Mouse (Mus musculus) R1 (cell line): ENCODE results near the gene Pam.
"Not testable (repeated sequence)": the region's sequence is repeated elsewhere in the genome, so short reads cannot be mapped to it uniquely, and the experiment has no call there.

Experiments
- DNase-seq: peaks from one replicate; pipeline ENCODE4 v3.0.0-alpha.2; 2018; ENCODE audit warnings: low read depth, low spot score

Gene Pam

DNA sequence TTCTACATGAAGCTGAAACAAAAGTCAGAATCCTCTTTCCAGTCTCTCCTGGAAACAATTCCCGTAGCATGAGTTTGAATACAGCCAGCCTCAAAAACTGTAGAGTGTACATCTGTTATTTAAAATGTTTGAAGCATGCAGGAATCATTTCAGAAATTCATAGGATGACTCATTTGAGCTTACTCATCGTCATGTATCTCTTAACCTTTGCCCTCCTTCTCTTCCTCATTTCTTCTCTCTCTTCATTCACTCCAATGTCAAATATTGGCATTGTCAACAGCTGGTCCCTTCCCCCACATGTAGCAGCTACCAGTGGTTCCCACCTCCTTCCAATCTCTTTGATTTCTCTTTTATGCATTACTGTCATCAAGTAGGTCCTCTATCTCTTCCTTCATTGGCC is 59.7 kb downstream of the Pam start:
- DNase-seq: no peak

DNA sequence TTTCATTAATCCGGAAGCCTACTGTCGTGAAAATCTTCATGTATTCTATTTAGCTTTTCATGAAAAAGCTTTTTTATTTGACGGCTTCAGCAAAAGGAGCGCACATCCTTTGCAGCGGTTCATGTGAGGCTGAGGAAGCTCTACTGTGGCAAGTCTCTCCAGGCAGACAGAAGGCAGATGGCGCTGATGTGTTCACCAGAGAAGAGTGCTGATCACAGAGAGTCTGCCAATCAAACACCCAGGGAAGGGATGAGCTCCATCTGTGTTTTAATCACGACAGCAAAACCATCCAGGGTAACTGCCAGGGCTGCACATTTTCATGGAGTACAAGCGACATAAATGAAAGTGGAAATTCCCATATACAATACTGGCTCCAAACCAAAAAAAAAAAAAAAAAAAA is 63.6 kb downstream of the Pam start:
- no peak for DNase-seq

DNA sequence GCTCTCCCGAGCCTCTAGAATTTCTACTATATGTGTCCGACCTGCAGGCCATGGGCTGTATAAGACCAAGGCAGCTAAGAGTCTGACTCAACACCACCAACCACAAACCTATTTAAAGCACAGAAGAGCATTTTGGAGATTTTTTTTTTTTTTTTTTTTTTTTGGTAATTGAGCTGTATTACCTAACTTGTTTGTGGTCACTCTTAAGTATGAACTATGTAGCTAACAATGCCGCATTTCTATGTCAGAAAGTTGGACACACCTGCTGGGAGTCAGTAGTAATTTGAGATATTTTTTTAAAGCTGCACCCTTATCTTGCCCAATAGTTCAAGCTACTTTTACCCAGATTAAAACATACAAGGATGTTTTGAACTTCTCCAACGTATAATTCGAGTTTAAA is 66.4 kb downstream of the Pam start:
- no peak for DNase-seq

DNA sequence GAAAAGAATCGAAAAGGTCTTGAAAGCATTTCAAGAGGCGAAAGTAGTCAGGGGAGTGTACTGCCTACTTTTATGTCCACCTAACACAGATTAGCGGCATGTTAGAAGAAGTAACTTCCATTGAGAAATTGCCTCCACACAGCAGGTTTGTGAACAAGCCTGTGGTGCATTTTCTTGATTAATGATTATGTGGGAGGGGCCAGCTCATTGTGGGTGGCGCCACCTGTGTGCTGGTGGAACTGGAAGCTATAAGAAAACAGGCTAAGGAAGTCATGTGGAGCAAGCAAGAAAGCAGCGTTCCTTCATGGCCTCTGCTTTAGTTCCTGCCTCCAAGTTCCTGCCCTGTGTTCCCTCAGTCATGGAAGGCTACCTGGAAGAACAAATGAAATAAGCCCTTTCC is 67.0 kb downstream of the Pam start:
- DNase-seq: peak; percentile 39

DNA sequence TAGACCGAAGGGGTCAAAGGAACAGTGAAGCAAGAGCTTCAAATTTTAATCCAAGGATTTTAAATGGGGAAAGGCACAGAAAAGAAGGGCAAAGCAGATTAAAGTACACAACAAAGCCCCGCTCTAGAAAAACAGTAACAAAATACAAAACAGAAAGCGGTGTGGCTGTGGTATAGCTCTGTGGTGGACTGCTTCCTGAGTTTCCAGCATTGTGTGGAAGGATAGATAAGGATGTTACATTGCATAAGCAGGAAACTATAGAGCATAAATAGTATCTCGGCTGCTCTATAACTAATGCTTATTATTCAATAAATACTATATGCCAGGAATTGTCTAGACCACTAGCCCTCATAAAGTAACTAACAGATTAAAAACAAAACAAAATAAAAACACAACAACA is 67.5 kb downstream of the Pam start:
- no peak for DNase-seq

DNA sequence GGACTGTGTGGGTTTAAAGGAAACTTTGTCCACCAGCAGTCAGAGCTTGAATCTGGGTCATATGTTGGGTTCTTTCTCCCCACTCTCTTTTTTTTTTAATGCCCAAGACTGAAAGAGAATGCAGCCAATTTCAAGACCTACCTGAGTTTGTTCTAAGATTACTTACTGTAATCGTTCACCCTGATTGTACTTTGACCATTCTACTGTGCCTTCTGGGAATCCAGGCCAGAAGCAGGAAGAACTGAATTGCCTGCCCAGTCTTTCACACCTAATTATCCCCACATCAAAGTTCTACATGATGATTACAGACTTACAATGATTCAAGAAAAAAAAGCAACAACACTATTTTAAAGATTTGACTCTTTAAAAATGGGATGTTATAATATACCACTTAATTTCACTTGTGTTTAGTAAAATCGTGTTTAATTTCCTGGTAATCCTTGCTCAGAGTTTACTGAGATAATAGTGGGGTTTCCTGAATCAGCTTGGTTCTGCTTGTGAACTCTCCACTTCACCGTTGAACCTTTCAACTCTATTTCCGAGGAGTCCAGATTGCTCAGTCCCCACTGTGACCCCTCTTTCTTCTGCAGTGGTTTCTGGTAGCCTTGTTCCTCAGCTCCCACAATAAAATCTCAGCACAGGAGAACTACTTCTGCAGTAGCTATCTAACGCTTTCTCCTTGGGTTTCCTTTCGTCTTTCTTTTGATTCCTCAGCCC is 69.4 kb downstream of the Pam start:
- DNase-seq: no peak

DNA sequence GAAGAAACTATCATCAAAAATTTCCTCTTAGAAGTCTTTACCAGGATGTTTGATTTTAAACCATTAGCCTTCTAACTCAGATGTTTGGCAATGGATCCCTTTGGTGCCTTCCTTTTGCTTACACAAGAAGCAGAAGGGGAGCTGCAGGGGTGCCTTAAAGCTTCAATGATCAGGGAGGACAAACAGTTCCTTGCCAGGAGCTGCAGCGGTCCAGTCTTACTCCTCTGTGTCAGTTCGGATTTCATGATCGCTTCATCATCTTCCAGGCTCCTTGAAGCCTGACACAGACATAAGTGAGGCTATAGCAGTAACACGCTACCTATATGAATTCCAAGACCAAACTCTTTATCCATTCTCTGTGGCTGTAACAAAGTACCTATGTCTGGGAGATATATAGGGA is 71.6 kb downstream of the Pam start:
- DNase-seq: no peak

DNA sequence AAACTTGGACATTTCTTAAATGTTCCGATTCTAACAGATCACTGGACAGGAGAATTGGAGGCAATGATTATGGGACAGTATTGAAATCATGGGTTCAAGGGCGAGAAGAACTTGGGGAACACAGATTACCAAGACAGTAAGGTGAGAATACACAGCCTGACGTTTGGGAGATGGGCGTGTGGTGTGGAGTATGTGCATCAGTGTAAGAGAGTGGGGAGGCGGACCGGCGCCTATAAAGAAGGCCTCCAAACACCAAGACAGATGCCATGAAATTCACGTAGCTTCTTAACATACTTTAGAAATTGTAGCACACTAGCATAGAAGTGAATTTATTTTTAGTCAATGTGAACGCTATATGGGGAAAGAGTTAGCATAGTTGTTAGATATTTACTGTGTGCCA is 76.5 kb downstream of the Pam start:
- DNase-seq: no peak

DNA sequence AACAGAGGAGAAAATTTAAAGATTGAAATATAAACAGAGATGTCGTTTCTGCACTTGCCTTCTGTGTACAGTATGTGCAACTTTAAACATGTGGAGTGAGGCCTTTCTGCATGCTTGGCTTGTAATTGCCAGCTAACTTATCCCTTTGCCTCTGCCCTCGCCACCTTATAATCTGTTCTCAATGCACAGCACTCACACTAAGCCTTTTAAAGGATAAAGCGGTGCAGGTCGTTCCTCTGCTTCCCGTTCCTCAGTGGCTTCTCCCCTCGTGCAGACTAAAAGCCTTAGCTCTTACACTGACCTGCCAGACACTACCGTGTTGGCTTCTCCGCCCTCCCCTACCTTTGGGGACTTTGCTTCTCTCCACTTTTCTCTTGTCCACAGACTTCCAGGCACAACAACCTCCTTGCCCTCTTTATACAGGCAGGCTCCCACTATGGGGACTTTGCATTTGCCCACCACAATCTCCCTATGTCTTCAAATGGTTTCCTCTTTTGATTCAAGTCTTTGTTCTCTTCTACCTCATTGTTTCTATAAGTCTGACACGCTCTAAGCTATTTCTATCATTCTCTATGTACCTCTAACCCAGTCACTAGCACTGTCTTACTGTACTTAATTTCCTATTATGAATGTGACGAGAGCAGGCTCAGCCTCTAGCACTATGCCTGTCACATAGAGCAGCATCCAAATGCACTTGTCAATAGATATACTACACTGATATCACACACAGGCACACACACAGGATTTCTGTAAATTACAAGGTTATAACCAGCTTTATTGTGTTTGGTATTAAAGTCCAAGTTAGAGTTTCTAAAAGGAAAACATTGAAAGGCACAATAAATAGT is 79.2 kb downstream of the Pam start:
- no peak for DNase-seq

DNA sequence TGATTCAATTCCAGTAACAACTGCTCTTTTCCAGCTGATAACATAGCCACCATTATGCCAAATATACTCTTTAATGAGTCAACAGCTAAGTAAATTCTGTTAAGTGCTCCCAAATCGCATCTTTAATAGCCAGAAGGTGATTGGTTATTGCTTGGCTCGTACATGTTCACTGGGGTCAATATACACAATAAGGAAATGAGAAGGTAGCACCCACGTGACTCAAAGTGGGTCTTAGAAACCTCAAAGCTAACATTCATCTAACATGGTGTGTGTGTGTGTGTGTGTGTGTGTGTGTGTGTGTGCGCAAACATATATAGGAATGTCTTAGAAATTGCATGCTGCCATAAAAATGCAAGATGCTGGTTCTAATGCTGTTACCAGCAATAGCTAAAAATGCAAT is 79.9 kb downstream of the Pam start:
- no peak for DNase-seq

DNA sequence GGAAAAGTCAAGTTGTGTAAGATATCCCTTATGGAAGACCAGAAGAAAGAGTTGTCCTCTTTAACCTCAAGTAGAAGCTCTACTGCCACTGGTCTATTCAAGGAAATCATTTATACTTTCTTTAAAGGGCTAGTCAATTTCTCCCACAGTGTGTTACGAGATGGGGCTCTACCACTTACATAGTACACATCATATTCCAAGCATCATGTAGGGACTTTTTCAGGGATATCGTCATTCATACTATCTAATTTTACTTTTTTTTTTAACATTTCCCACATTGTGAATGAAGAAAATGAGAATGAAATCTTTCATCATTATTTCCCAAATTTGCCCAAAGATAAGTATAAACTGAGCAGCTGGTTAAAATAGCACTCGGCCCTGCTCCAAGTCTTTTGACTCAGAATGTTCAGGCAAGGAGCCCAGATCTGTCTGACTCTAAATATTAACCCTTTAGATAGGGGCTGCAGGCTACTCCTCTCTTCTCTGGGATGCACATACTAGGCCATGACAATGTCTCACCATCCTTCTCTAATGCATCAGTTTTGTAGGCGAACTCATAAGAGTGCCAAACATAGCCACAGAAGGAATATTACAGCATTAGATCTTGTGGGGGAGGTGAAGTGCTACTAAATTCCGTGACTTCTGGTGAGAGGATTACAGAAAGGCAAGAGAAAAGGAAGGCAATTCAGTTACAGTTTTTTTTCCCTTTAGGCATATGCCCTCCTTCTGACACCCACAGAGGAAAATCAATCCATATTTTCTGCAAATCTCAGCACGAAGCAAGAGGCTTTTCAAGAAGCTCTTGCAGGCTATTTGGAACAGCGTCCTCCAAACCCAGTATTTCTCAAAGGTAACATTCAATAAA is 92.7 kb downstream of the Pam start:
- no peak for DNase-seq

DNA sequence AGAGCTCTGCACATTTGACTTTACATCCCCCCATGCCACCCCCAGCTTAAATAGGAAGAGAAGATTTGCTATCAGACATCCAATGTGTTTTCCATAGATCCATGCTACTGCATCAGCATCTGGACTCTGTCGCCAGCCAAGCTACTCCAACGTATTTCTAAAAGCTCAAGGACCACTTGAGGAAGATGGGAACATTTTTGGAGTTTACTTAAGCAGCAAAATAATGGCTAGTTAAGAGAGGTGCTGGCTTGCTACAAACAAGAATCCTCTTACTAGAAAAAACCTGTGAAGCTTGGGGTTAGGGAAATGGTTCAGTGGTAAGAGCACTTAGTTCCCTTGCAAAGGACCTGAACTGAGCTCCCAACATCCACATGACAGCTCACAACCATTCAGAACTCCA is 96.0 kb downstream of the Pam start:
- no peak for DNase-seq

DNA sequence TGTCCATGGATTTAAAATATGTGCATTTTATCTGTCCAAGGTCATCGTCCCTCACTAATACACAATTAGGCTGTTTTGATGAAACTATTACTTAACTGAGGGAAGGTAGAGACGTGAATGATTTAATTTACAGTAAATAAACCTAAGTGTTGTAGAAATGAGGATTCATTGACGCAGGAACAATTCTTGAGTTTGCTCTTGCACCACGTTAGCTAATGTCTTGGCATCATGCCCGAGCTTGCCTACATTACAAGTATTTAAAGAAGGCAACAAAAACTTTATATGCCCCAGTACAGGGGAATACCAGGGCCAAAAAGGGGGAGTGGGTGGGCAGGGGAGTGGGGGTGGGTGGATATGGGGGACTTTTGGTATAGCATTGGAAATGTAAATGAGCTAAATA is 96.5 kb downstream of the Pam start:
- not testable (repeated sequence) for DNase-seq

DNA sequence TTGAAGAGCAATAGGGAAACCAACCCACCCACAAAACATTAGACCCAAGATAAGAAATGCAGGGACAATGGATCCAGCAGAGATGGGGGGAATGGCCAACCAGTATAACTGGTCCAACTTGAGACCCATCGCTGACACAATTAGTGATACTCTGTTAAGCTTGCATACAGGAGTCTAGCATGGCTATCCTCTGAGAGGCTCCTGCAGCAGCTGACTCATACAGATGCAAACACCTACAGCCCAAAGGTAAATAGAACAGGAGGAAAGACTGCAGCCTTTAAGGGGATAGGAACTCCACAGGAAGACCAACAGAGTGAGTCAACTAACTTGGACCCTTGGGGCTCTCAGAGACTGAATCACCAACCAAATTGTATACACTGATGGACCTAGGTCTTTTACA is 98.4 kb downstream of the Pam start:
- DNase-seq: no peak

DNA sequence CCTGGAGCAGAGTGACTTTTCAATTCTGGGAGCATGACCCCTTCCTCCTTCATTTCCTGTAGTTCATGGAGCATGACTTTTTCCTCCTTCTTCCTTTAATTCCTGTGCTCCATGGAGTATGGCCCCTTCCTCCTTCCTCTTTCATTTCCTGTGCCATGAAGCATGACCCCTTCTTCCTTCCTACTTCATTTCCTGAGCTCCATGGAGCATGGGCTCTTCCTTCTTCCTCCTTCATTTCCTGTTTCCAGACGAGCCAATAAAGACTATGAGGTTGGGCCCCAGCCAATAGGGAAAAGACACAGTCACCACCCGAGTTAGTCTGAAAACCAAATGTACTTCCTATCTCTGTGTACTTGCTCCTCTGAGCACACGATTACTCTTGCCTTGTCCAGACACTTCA is 103.5 kb downstream of the Pam start:
- DNase-seq: no peak

DNA sequence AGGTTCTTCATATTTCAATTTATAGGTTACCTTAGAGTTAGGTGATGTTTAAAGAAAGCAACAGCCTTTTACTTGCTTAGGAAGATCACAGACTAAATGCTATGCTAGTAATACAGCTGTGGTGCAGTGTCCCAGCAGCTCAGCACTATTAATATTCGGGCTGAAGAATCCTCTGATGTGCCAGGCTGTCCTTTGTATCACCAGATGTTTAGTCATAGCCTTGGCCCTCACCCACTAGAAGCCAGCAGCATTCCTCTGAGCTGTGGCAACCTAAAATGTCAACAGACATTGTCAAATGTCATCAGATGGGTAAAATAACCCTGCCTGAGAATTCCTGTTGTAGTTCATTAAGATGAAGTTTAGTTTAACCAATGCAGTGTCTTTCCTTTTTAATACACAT is 112.3 kb downstream of the Pam start:
- no peak for DNase-seq

DNA sequence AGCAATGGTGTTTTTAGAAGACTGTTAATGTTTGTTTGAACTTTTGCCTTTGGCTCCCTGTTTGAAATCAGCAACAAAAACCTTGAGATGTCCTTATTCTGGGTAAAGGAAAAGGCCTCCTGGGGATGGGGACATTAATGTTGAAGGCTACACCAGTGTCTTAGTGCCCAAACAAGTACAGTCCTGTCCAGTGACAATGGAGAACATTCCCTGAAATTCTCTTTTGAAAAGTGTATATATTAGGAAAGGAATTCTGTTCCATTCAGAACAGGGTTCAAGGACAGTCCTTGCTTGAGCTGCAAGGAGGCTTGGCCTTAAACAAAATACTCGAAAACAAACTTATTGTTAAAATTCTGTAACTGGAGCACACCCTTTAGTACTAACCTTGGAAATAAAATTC is 116.0 kb downstream of the Pam start:
- peak; percentile 29 for DNase-seq

DNA sequence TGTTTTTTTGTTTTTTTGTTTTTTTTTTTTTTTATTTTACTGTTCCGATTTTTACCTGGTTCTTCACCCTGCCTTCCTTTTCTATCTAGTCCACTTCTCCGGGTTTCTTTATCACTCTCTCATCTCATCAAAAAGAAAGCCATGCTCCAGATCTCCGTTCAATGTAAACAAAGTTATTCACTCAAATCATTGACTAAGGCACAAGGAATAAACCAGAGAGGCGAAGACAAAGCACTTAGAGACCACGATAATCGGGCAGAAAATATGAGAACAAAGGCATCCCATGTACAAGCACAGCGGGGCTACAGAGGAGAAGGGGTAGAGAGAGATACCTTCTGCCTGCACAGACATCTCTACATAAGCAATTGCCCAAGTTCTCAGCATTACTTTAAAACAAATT is 117.9 kb downstream of the Pam start:
- peak; percentile 8 for DNase-seq

DNA sequence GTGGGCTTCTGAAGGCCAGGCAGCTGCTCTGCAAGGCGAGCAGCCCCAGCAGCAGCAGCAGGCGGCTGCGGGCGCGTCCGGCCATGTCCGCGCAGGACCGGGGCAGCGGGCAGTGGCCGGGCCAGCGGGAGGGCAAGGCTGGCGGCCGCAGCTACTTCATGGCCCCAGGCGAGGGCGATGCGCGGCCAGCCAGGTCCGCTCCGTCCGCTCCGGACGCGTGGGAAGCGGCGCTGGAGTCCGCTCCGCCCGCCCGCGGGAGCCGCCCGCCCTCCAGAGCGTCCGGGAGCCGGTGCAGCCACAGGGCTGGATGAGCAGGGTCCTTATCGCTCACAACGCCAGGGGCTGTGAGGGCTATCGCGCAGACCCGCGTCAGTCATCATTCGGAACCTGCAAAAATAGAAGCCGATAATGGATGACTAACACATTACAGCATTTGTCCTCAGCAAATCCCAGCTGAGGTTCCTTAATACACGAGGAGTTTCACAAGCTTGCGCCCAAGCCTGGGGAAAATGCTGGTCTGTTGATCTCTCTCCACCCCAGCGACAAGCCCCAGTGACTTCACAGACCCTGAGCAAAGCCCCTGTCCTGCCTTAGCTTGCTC is 118.5 kb downstream of the Pam start:
- DNase-seq: peak; percentile 38

DNA sequence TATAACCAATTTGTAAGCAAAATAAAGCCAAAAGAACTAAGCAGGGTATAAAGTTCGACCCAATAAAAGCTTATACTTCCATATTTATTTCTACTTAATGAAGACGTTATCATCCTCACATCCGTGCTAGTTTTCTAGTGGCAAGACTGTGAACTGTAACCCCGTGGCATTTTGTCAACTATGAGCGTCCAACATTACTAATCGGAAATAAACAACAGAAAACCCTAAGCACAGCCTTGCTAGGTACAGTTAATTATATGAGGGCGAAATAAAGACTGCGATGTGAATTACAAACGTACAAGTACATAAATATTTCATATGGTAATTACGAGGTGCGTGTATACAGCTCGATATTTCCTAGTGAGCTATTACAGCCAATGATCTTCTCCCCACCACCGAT is 119.4 kb downstream of the Pam start:
- DNase-seq: no peak

DNA sequence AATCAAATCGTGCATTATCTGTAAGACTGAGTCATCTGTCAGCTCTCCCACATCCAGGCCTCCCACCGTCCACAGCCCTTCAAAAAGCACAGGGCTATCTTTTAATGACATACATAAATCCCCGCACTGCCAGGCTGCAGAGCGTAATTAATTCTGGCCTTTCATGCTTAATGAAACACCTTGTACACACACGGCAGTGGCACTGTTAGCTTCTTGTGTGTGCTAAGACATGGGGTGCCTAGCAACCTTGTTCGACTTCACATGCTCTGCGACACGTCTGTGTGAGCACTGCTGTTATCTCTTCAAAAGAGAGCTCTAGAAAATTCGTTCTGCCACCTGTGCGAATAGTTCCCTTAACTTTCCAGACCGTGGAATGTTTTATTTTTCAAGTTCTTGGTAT is 120.5 kb downstream of the Pam start:
- no peak for DNase-seq

DNA sequence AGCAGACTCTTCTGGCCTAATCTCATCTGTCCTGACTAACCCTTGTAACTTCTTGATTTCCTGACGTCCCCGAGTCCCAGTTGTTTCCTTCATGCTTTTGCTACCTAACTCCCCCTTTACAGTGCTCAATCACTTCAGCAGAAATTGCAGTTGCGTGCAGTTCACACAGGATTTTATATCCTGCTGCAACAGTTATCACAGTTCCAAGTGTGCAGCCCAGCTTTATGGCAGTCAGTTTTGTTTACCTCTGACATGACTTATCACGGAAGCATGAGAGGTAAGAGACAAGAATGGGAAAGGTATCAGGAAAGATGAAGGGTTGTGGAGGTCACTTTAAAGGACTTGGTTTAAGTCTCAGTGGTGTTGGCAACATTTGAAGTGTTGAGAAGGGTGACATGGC is 125.7 kb downstream of the Pam start:
- no peak for DNase-seq
